Mouse (Mus musculus): ENCODE measurements at regions not wholly inside any gene's neighbourhood (a gene's known extent, or its start where the extent isn't known, plus 50 kb on each side); places are given as distances from the start of the nearest gene placed in this dataset.

- Histone ChIP-seq H3K9me3 (ENCODE audit: control insufficient read depth, low read length) (no peaks in the 10 kb centered on the region), H3K36me3 (ENCODE audit: control insufficient read depth, insufficient read depth, low read length) (no peaks in the 10 kb centered on the region), H3K4me1 (ENCODE audit: control insufficient read depth, insufficient read depth, low read length) (no peaks in the 10 kb centered on the region), H3K27me3 (ENCODE audit: control insufficient read depth, insufficient read depth, low read length) (no peaks in the 10 kb centered on the region), H3K4me2 (replicated peaks; ENCODE audit: low read depth, low read length, severe bottlenecking) (no peak overlapping the region), H3K27ac (replicated peaks; ENCODE audit: low read depth, low read length) (no peak overlapping the region), H3K4me3 (replicated peaks; ENCODE audit: low read length) (no peak overlapping the region), H3K9ac (ENCODE audit: low read depth, low read length, severe bottlenecking) (no peak overlapping the region)
- ATAC-seq (ENCODE audit: low FRiP score, low read depth) (no peak), DNase-seq (ENCODE audit: low spot score) (peak; percentile 19)
- no peak for TF ChIP-seq POLR2A (IDR thresholded peaks at IDR 0.05; ENCODE audit: borderline replicate concordance, extremely low read depth, insufficient read depth, insufficient read length)
- 5% methylated on average over 7 of the region's 7 CpGs for WGBS
Observed at GRCm38 (mm10) chr2:99236968-99237367, 569.9 kb upstream of the Gm10800 start.

All from limb, embryonic 14.5 days (tissue).